Mouse (Mus musculus): ENCODE results near the gene Eif2s1.

Gene Eif2s1

DNA sequence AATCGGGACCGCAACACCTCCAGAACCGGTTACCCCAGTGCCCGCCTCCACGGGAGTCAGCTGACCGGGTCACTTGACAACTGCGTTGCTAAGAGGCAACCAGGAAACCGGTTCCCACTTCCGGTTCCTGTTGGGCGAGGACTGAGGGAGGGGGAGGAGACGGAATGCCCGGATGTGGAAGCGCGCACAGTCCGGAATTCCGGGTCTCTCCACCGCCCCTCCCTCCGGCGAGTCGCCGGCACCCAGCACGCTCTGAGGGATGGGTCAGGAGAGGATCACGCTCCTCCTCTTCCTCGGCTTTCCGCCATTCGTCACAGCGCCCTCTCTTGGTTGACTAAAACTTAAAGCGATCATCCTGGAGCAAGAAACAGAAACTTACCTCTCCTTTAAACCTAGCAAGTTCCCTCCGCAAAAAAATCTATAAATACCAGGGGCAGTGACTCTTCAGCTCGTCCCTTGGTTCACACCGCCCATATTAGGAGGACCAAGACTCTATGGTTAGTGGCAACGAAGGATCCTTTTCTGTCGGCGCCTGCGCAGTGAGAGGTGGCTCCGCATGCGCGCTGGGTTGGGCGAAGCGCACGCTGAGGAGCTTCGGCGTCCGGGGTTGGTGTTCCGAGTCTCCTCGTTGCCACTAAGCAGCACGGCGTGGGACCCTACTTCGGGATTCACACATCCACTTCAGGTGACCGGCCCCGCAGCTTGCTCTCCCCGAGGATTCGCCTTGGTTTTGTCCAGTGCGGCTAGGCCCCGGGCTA, at the start of gene Eif2s1, which contains the start of gene Atp6v1d:
Gene Eif2s1 (plus strand): TSS at position 324 of the 758 bp plus-strand sequence.
Gene Atp6v1d (minus strand): TSS at position 143 of the 758 bp plus-strand sequence.
- DNase-seq (ENCODE audit: low read depth, low spot score) = peak; percentile 100

DNA sequence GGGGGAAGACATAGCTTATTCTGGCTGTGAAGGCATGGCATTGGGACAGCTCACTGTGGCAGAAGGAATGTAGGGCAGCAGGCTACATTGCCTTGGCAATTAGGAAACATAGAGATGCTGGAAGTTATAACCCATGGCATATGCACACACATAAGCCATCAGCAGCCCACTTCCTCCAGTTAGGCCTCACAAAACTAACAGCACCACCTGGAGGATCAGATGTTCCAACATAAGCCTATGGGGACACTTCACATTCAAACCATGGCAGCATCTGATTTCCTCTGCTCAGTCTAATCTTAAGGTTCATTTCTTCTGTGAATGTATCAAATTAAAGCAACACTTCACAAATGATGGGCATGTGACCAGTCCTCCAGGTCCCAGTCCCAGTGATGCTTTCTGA, 47.2 kb upstream of the Eif2s1 start:
- no peak for DNase-seq (ENCODE audit: low read depth, low spot score)

DNA sequence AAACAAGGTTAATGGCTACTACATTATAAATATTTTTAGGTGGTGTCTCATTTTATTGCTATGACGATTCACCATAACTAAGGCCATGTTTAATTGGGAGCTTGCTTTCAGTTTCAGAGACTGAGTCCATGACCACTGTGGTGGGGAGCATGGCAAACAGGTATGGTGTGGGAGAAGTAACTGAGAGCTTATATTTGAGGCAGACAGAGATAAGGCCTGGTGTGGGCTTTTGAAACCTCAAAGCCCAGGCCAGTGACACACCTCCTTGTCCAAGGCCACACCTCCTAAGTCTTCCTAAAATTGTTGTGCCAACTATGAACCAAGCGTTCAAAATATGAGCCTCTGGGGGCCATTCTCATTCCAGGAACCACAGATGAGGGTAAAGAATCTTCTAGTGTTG, 27.1 kb upstream of the Eif2s1 start:
- DNase-seq (ENCODE audit: low read depth, low spot score) = no peak

DNA sequence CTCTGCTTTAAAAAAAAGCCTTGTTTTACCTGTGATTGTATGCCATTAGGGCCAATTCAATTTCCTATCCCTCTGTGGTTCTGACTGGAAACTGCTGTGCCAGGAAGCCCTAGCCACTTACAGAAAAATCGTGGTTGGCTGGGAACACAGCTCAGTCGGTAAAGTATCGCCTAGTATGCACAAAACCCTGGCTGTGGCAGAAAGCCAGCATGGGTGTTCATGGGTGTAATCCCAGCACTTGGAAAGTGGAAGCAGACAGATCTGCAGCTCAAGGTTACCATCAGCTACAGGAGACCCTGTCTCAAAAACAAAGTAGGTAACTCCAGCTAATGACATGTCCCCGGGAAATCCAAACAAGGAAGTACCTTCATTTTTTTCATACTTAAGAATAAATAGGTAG, 21.7 kb upstream of the Eif2s1 start:
- no peak for DNase-seq (ENCODE audit: low read depth, low spot score)

DNA sequence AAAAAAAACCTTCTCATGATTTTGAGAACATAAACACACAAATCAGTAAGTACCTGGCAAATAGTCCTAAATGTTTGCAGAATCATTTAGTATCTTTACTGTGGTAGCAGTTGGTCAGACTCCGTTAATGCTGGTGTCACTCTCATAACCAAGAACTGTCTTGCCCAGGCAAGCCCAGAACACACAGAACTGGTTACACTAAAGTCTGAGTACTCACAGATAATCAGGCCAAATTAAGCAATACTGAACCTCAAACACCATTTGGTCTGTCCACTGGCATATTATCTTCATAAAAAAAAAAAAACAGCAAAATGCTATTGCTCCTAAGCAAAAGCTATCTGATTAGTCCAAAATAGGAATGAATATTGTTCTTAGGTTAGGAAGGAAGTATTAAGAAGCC, 19.2 kb upstream of the Eif2s1 start:
- no peak for DNase-seq (ENCODE audit: low read depth, low spot score)

DNA sequence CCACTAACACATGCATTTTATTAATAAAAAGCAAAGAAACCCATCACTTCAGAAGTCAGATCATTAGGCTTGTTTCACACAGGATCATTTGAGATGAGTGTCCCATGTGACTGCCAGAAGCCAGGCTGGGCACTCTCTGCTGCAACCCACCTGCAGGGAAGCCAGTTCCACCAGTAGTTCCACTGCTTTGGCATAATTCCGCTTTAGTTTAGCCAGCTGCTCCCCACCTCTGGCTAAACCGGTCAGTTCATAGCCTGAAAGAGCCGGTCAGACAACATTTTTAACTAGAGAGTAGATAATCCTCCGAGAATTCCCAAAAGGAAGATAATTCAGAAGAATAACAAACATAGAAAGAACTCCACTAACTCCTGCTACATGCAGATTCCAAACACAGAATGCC, 13.4 kb upstream of the Eif2s1 start:
- DNase-seq (ENCODE audit: low read depth, low spot score) = no peak

DNA sequence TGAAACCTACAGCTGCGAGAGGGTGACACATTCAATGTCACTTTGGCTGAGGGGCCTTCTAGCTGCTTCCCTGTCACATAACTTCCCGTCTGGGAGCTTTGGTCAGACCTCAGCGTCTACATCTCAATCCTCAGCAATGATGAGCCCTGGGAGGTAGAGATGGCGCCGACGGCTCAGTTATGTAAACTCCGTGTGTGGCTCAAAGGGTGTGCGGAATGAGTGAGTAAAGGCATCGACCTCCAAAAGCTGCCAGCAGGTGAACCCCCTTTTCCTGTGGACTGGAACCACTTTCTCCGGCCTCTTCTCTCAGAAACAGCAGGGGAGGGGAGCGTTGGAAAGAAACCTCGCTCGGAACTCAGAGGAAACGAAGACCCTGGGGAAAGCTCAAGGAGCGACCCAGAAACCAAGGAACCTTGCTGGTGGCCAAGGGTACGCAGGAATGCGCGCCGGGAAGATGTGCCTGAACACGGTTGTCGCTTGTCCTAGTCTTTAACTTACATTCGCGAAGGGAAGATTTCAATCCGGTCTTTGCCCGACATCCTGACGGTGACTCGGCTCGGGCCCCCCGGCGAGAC, 611 bp upstream of the Eif2s1 start:
- no peak for DNase-seq (ENCODE audit: low read depth, low spot score)

DNA sequence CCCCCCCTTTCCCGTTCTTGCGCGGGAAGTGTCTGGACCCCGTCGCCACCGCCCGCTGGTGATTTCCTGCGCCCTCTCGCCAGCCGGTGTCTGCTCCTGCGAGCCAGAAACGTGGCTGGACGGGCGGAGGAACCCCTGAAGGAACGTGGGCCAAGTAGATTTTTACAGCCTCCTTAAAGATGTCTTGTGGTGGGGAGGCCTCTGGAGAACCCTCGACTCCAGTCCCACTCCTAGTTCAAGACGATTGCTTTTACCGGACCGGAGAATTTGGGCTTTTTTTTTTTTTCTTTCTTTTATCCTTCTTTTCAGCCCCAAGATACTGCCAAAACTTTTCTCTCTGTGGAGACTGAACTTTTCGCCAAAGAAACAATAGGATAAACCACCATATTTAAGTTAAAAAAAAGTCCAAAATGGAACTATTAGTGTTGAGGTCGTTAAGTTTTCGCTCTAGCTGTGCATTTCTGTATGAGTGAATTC, 673 bp downstream of the Eif2s1 start:
- DNase-seq (ENCODE audit: low read depth, low spot score) = no peak

DNA sequence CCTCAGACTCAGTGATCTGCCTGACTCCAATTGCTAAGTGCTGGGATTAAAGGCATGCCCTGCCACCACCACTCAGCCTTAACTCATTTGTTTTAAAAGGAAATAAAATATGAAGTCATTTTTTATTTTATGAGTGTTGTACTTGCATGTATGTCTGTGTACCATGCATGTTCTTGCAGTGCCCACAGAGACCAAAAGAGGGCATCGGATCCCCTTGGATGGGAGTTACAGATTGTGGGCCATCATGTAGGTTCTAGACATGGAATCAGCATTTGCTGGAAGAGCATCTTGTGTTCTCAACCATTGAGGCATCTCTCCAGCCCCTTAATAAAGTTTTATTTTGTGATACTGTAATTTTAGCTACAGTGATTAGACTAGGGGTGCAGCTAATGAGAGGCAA, 3.8 kb downstream of the Eif2s1 start:
- no peak for DNase-seq (ENCODE audit: low read depth, low spot score)

DNA sequence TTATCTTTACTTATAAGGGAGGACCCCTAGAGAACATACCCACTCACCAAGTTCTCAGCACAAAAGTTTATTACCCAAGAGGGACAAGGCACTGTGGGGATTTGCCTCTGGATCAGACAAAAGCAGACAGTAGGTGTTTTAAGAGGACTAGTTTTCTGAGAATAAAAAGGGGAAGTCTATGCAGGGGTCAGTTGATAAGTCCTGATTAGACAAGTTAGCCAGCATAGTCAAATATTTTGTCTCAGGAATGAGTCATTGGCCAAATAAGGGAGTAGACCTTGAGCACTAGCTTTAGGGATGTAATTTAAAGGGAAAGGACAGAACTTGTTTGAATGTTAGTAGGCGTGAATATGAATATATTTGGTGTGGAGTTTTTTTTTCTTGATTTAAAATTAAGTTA, 6.5 kb downstream of the Eif2s1 start:
- no peak for DNase-seq (ENCODE audit: low read depth, low spot score)

DNA sequence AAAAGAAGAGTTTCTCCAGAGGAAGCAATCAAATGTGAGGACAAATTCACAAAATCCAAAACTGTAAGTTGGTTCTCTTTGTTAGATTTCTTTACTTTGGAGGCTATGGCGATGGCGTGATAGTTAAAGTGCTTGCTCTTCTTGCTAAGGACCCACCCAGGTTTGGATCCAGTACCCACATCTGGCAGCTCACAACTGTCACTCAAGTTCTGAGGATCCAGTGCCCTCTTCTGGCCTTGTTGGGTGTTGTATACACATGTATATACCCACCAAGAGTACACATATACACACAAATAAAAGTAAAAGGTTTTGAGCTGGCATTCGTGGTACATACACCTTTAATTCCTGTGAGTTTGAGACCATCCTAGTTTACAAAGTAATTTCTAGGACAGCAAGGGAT, 13.0 kb downstream of the Eif2s1 start:
- DNase-seq (ENCODE audit: low read depth, low spot score) = no peak

DNA sequence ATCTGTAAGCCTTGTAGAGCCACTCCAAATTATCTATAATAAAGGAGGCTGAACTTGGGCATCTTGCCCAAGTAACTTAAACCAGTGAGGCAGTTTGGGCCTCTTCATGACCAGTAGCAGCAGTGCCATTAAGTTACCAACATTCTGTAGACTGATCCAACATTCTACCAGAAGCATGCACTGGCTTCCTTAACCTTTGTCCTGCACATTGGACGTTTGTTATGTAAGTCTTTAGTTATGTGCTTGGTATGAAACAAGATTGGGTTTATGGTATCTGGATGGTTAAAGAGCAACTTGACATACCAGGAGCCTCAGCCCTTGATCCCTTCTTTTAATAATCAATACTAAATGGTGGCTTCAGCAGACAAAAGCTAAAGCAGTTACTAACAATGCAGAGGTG, 28.4 kb downstream of the Eif2s1 start:
- no peak for DNase-seq (ENCODE audit: low read depth, low spot score)

DNA sequence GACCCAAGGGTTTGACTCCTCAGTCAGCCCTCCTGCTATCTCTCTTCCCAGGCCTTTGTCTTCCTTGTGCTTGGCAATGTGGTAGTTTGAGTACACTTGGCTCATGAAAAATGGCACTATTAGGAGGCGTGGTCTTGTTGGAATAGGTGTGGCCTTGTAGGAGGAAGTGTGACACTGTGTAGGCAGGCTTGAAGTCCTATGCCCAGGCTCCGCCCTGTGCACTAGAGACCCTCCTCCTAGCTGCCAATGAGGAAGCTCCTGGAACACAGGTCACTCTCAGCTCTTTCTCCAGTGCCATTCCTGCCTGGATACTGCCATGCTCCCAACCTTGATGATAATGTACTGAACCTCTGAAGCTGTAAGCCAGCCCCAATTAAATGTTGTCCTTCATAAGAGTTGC, 29.5 kb downstream of the Eif2s1 start:
- DNase-seq (ENCODE audit: low read depth, low spot score) = no peak

DNA sequence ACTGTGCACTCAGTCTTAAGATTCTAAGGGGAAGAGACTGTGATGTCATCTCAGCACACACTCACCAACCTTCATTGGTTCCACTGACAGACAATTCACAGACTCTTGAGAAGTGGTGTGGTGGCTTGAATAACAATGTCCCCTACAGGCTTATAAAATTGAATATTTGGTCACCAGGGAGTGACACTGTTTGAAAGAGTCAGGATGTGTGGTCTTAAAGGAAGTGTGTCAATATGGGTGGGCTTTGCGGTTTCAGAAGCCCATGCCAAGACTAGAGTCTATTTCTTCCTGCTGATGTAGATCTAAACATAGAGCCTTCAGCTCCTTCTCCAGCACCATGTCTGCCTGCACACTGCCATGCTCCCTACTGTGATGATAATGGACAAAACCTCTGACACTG, 36.2 kb downstream of the Eif2s1 start:
- no peak for DNase-seq (ENCODE audit: low read depth, low spot score)

DNA sequence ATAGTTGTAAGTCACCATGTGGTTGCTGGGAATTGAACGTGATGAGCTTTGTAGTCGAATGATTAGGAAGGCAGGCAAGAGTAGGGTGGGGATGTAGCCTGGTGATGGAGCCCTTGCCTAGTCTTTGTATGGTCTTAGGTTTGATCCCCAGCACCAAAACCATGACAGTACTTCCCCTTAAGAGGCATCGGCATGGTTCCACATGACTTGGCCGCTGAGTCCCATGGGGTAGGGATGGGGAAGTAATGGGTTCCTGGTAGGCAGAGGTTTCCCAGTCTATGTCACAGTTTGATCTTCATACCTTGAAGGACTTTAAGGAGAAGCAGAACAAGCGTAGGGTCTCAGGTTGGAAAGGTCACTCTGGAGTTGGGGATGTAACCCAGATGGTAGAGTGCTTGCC, 39.8 kb downstream of the Eif2s1 start:
- no peak for DNase-seq (ENCODE audit: low read depth, low spot score)

DNA sequence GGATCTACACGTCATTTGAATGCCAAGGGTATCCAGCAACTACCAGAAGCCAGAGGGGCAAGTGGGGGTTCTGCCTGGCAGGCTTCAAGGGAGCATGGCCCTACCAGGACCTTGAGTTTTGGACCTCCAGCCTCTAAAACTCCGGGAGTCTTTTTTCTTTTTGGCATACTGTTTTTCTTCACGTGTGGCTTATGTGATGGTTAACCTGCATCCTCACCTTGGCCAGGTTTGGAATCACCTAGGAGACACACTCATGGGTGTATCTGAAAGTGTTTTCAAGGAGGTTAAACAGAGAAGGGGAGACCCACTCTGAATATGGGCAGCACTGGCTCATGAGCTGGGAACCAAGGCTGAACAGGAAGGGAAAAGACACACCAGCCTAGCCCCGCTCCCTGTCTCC, 41.7 kb downstream of the Eif2s1 start:
- DNase-seq (ENCODE audit: low read depth, low spot score) = no peak

DNA sequence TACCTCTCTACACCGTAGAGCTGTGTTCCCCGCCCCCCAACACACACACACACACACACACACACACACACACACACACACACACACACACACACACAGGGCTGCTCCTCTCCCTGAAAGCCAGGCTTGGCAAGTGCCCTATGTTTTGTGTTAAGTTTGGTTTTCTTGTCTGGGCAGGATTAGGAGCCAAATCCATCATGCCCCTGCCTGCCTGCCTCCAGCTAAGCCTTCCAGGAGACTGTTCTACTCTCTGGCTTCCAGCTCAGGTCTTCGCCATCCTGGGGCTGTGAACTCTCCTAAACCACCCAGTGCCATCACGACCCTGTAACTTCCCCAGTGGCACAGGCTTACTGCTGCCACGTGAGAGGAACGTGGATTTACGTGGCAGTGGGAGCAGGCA, 42.9 kb downstream of the Eif2s1 start:
- no peak for DNase-seq (ENCODE audit: low read depth, low spot score)

DNA sequence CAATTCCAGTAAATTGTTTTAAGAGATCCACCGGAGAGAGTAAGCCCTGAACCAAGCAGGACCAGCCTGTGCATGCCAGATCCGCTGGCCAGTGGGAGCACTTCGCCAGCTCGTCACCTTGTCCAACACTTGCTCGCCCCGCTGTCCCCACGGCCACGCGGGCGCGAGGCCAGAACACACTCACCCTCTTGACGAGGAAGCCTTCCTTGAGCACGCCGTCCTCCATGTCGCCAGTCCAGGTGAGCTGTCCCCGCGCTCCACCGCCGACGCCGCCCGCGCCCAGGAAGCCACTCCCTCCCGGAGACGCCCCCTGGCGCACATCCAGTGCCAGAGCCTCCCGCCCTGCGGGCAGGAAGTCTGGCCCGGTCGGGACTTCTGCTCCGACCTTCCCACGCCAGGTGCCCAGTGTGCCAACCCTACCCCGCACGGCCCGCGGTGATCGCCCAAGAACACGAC, 45.1 kb downstream of the Eif2s1 start, which contains the start of gene Plek2:
Gene Plek2 (minus strand): TSS at position 258 of the 456 bp plus-strand sequence.
- peak; percentile 53 for DNase-seq (ENCODE audit: low read depth, low spot score)

DNA sequence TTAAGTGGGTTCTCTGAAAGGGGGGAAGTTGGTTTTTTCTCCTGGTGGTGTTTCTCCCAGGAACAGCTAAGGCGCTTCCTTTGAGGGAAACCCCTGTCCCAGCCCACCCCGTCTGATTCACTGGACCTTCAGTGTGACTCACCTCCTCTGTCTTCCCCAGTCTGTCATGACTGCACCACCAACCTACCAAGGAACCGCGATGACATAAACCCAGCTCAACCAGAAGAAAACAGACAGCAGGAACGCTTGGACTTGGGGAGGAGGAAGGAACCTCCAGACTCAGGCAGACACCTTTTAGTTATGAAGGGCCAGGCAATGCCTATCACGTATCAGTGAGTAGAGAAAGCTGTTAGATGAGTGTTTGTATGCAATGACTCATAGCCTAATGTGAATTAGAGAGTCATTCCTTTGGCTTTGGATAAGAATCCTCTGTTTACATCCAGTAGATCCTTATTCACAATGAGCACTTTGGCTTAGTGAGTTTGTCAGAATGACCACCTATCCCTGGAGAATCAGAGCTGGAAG, 46.5 kb downstream of the Eif2s1 start:
- DNase-seq (ENCODE audit: low read depth, low spot score) = no peak

DNA sequence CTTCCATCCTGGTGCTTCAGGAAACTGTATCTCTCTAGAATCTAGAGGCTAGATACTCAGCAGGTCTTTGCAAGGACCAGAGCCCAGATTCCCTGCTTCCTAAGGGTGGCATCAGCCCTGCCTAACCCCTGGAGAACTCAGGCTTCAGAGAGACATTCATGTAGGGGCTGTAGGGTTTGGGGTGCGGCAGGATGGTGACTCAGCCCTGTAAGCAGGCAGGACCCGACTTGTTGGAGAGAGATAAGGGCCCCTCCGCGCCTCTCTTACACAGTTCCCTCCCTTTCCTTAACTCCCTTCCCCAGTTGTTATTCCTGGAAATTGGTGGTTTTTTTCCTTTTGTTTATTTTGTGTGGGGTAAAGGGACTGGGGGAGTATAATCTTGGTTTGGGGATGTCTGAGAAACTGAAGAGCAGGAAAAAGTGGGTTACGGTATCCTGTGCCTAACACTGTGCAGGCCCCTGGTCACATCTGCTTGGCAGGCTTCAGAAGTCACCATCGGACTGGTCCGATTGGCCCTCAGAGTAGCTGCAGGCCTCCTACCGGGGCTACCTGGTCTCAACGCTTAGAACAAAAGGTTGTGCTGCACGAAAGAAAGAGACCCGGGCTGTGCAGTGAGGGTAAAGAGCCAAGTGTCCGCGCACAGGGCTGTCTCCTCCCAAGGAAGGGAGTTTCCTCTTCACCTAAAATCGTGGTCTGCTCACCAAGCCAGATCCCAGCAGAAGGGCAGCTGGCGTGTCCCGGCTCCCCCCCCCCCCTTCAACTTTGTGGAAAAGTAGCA, 49.3 kb downstream of the Eif2s1 start:
- DNase-seq (ENCODE audit: low read depth, low spot score) = no peak

DNA sequence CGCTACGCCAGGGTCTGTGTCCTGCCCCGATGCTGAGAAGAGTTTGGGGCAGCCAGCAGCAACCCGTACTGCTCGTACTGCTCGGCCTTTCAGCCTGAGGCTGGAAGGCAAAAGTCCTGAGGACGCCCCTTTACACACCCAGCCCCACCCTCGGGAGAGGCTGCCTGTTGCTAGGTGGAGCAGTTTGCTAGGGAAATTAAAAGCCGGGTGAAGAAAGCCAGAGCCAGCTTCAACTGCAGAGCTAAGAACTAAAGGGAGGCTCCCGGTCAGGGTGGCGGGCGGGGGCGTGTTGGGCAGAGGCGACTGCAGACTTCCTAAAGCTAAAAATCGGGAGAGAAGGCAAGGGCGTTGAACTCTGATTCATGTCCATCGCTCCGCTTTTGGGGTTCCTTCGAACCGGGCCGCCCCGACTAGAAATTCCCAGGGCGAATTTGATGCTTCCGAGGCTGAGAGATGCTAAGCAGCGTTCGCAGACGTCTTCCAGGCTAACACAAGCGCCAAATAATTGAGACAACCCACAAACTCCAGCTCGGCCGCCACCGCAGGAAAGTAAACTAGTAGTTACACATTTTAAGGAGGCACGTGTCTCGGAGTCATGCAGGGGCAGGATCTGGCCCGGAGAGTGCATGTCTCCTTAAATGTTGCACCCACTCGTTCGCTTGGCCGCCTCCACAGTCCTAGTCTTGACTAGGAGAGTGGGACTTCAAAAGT, 50.2 kb downstream of the Eif2s1 start:
- DNase-seq (ENCODE audit: low read depth, low spot score) = peak; percentile 23

DNA sequence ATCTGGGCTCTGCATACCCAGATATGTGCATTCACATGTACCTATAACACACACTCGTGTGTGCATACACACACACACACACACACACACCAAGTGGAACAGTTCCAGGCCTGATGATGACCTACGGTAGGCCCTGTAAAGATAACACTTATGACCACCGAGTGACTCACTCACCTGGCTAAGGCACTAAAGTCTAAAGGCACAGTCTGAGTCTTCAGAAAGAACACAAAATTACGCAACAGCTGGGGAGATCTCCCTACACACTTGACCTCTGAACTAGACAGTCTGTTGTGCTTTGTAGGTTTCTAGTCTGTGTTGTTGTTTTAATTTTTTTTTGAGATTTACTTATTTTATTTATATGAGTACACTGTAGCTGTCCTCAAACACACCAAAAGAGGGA, 52.8 kb downstream of the Eif2s1 start:
- no peak for DNase-seq (ENCODE audit: low read depth, low spot score)
